ENCODE assay signal across 7 mouse cellular contexts in genomic region chr4:32601135-32601534, GRCm38 (mm10). TPM values are rescaled to one million over a fixed set of nuclear protein-coding genes. Genes with fewer than 3 reads are reported as not detected.
A peak's percentile ranks its signal among the peaks of the same experiment; 100 is the strongest.
DNase-seq lines count a peak whose midpoint lies in the region; ATAC-seq and TF ChIP-seq lines count a peak whose summit lies in the region.

No protein-coding gene starts in this region.

- WGBS in midbrain, embryonic 11.5 days, result 30% methylated on average over 12 of the region's 12 CpGs
- WGBS in midbrain, embryonic 16.5 days, result 27% methylated on average over 12 of the region's 12 CpGs
- WGBS in liver, embryonic 14.5 days (ENCODE audit: insufficient replicate concordance), result 24% methylated on average over 12 of the region's 12 CpGs

- ATAC-seq in midbrain, embryonic 11.5 days (ENCODE audit: low FRiP score), result no peak
- no peak for ATAC-seq in midbrain, embryonic 16.5 days
- ATAC-seq in liver, embryonic 14.5 days (ENCODE audit: insufficient read depth), result no peak

- no peak overlapping the region for H3K4me2 ChIP-seq in midbrain, embryonic 11.5 days
- no peak overlapping the region for H3K4me2 ChIP-seq in midbrain, embryonic 16.5 days (ENCODE audit: low read length)
- no peak overlapping the region for H3K4me2 ChIP-seq in liver, embryonic 14.5 days (ENCODE audit: low read depth)

- TF ChIP-seq EP300 in liver, embryonic 14.5 days (IDR thresholded peaks at IDR 0.05; ENCODE audit: low read depth), result no peak

- peak; percentile 94 for DNase-seq in midbrain, embryonic 11.5 days (ENCODE audit: low spot score, missing footprints)
- DNase-seq in R1 (ENCODE audit: low read depth, low spot score), result peak; percentile 76
- DNase-seq in embryo, embryonic 11.5 days (ENCODE audit: low read depth, low spot score), result peak; percentile 63
- DNase-seq in liver, embryonic 14.5 days (ENCODE audit: low read depth in 3 of 3, low spot score in 3 of 3), result peak; percentile 22 to 25 (median 23)
- DNase-seq in thymus, postnatal 0 days (ENCODE audit: low spot score), result peak; percentile 65
- no peak for DNase-seq in cerebellum, adult 8-10 months

- no peaks in the 10 kb centered on the region for H3K4me1 ChIP-seq in midbrain, embryonic 11.5 days (ENCODE audit: control insufficient read depth, insufficient read depth, low read length)
- no peaks in the 10 kb centered on the region for H3K4me1 ChIP-seq in midbrain, embryonic 16.5 days (ENCODE audit: control insufficient read depth, insufficient read depth, low read length)
- no peaks in the 10 kb centered on the region for H3K4me1 ChIP-seq in liver, embryonic 14.5 days (replicated peaks; ENCODE audit: control insufficient read depth in 2 of 2, insufficient read depth in 2 of 2, low read length in 1 of 2)

- no peak overlapping the region for H3K9ac ChIP-seq in midbrain, embryonic 11.5 days (ENCODE audit: low read length)
- H3K9ac ChIP-seq in midbrain, embryonic 16.5 days (ENCODE audit: low read depth, low read length), result no peak overlapping the region
- H3K9ac ChIP-seq in liver, embryonic 14.5 days (replicated peaks), result no peak overlapping the region

- no peaks in the 10 kb centered on the region for H3K36me3 ChIP-seq in midbrain, embryonic 11.5 days (ENCODE audit: control insufficient read depth, insufficient read depth, low read length)
- H3K36me3 ChIP-seq in midbrain, embryonic 16.5 days (ENCODE audit: control insufficient read depth, insufficient read depth, low read length), result no peaks in the 10 kb centered on the region
- no peaks in the 10 kb centered on the region for H3K36me3 ChIP-seq in liver, embryonic 14.5 days (replicated peaks; ENCODE audit: control insufficient read depth, insufficient read depth, low read depth)

- no peaks in the 10 kb centered on the region for H3K9me3 ChIP-seq in midbrain, embryonic 11.5 days (ENCODE audit: control insufficient read depth, low read length)
- no peaks in the 10 kb centered on the region for H3K9me3 ChIP-seq in midbrain, embryonic 16.5 days (replicated peaks; ENCODE audit: control insufficient read depth, low read length, poor library complexity, severe bottlenecking)
- H3K9me3 ChIP-seq in liver, embryonic 14.5 days (ENCODE audit: control insufficient read depth, low read length), result no peaks in the 10 kb centered on the region

- no peak overlapping the region for H3K27ac ChIP-seq in midbrain, embryonic 11.5 days (ENCODE audit: low read depth, low read length)
- no peak overlapping the region for H3K27ac ChIP-seq in midbrain, embryonic 16.5 days (ENCODE audit: low read length)
- no peak overlapping the region for H3K27ac ChIP-seq in liver, embryonic 14.5 days

- H3K27me3 ChIP-seq in midbrain, embryonic 11.5 days (ENCODE audit: control insufficient read depth, insufficient read depth, low read length), result no peaks in the 10 kb centered on the region
- no peaks in the 10 kb centered on the region for H3K27me3 ChIP-seq in midbrain, embryonic 16.5 days (ENCODE audit: control insufficient read depth, insufficient read depth, low read depth, low read length)
- H3K27me3 ChIP-seq in liver, embryonic 14.5 days (ENCODE audit: control insufficient read depth, insufficient read depth, low read length), result no peaks in the 10 kb centered on the region

- H3K4me3 ChIP-seq in midbrain, embryonic 11.5 days (ENCODE audit: low read depth, low read length), result no peak overlapping the region
- H3K4me3 ChIP-seq in midbrain, embryonic 16.5 days (ENCODE audit: low read depth, low read length), result no peak overlapping the region
- no peak overlapping the region for H3K4me3 ChIP-seq in liver, embryonic 14.5 days (ENCODE audit: insufficient read depth in 1 of 2, low read depth in 2 of 2, low read length in 2 of 2)

- TF ChIP-seq CTCF in liver, embryonic 14.5 days (IDR thresholded peaks at IDR 0.05; ENCODE audit: low read depth), result no peak

RNA-seq across cellular contexts. Expression of gene Gja10, which starts 1.4 kb away (rescaled TPM):
- 0.11 TPM in 1 of 2 replicates, not detected in the other for polyA plus RNA-seq in midbrain, embryonic 11.5 days (2014; fragmentation: Nextera tagmentation; extraction: Ambion mirVana)
- 0.10 TPM in 1 of 2 replicates, not detected in the other for polyA plus RNA-seq in midbrain, embryonic 16.5 days (2015; fragmentation: Nextera tagmentation; extraction: Ambion mirVana)
- polyA plus RNA-seq in liver, embryonic 14.5 days (2012; rRNA removed), result 0.03 TPM in 1 of 2 replicates, not detected in the other
- not detected in 2 replicates for polyA plus RNA-seq in liver, embryonic 14.5 days (2014; fragmentation: Nextera tagmentation; extraction: Ambion mirVana)
- 0.08 TPM in 1 of 2 replicates, not detected in the other for polyA plus RNA-seq in thymus, postnatal 0 days (2015; fragmentation: Nextera tagmentation; extraction: Ambion mirVana)

RNA-seq across cellular contexts. Expression of gene Casp8ap2, which starts 14.1 kb away (rescaled TPM):
- 68.7 and 80.1 TPM in 2 replicates for polyA plus RNA-seq in midbrain, embryonic 11.5 days (2014; fragmentation: Nextera tagmentation; extraction: Ambion mirVana)
- 33.2 and 43.4 TPM in 2 replicates for polyA plus RNA-seq in midbrain, embryonic 16.5 days (2015; fragmentation: Nextera tagmentation; extraction: Ambion mirVana)
- 4.6 and 5.9 TPM in 2 replicates for polyA plus RNA-seq in liver, embryonic 14.5 days (2012; rRNA removed)
- 25.2 and 25.5 TPM in 2 replicates for polyA plus RNA-seq in liver, embryonic 14.5 days (2014; fragmentation: Nextera tagmentation; extraction: Ambion mirVana)
- 76.7 and 77.5 TPM in 2 replicates for polyA plus RNA-seq in thymus, postnatal 0 days (2015; fragmentation: Nextera tagmentation; extraction: Ambion mirVana)

RNA-seq across cellular contexts. Expression of gene Mdn1, which starts 55.8 kb away (rescaled TPM):
- 16.8 and 17.1 TPM in 2 replicates for polyA plus RNA-seq in midbrain, embryonic 11.5 days (2014; fragmentation: Nextera tagmentation; extraction: Ambion mirVana)
- 14.4 and 17.0 TPM in 2 replicates for polyA plus RNA-seq in midbrain, embryonic 16.5 days (2015; fragmentation: Nextera tagmentation; extraction: Ambion mirVana)
- polyA plus RNA-seq in liver, embryonic 14.5 days (2012; rRNA removed), result 6.2 and 9.8 TPM in 2 replicates
- polyA plus RNA-seq in liver, embryonic 14.5 days (2014; fragmentation: Nextera tagmentation; extraction: Ambion mirVana), result 4.5 and 5.4 TPM in 2 replicates
- 10.8 and 11.7 TPM in 2 replicates for polyA plus RNA-seq in thymus, postnatal 0 days (2015; fragmentation: Nextera tagmentation; extraction: Ambion mirVana)
